Mouse (Mus musculus): ENCODE results near the gene Fblim1.

GRCm38 (mm10) chr4:141600364-141600763, 5.5 kb downstream of the Fblim1 start:
- no peak for TF ChIP-seq CTCF (IDR thresholded peaks at IDR 0.05; ENCODE audit: extremely low read depth, insufficient read depth, low read length)
- no peak for TF ChIP-seq POLR2A (IDR thresholded peaks at IDR 0.05; ENCODE audit: extremely low read depth, insufficient read depth, low read length)

Measured in cortical plate, adult 2 months (tissue).